Mouse (Mus musculus) cortical plate, adult 2 months (tissue): ENCODE results near the gene Wrap53. TPM values are rescaled to one million over a fixed set of nuclear protein-coding genes. Genes with fewer than 3 reads are reported as not detected.
A peak's percentile ranks its signal among the peaks of the same experiment; 100 is the strongest.

Source experiments
- H3K27ac ChIP-seq: fragments of 200-500 bp; 2 replicates; pipeline ENCODE4 v1.5.1; 2012; ENCODE audit warnings: low read length, control low read depth, inconsistent platforms; ENCODE audit not compliant: insufficient read depth
- H3K4me1 ChIP-seq: fragments of 200-500 bp; 2 replicates; pipeline ENCODE4 v1.6.1; 2011; ENCODE audit warnings: low read length; ENCODE audit not compliant: control insufficient read depth, insufficient read depth
- H3K4me3 ChIP-seq: fragments of 200-500 bp; 2 replicates; pipeline ENCODE4 v1.5.1; 2011; ENCODE audit warnings: mild to moderate bottlenecking, low read length, control low read depth; ENCODE audit not compliant: insufficient read depth
- CTCF ChIP-seq: fragments of 200-500 bp; IDR thresholded peaks from 2 replicates; pipeline ENCODE4 v1.5.1; 2011; ENCODE audit warnings: mild to moderate bottlenecking, control low read depth, low read length; ENCODE audit not compliant: insufficient read depth; ENCODE audit errors: extremely low read depth
- POLR2A ChIP-seq: fragments of 200-500 bp; IDR thresholded peaks from 2 replicates; pipeline ENCODE4 v1.6.1; 2011; ENCODE audit warnings: mild to moderate bottlenecking, low read length, control low read depth; ENCODE audit not compliant: insufficient read depth; ENCODE audit errors: extremely low read depth
- polyA plus RNA-seq: library from polyadenylated mRNA; depleted of rRNA; stranded (reverse); fragments of >200 nt; gene quantifications from 2 replicates; pipeline ENCODE4 v1.2.3, GENCODE M21; 2012

Wrap53 gene
- polyA plus RNA-seq, 1 experiment, result 14.3 TPM

DNA sequence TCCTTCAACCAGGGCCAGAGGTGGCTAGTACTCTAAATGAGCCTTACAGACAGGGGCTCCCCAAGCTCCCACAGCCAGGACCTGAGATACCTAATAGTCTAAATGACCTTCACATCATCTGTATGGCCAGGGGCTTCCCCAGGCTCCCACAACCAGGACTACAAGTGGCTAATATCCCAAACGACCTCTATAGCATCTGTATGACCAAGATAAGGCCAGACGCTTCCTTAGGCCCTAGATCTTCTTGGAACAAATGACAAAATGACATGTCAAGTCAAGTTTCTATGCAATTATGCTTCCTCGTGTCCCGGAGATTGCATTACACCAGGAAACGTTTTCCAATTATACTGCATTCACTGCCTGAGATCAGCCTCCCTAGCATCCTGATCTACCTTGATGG, 3.7 kb downstream of the Wrap53 start:
- TF ChIP-seq CTCF (no peak), POLR2A (no peak)
- H3K4me3 ChIP-seq, result no peak overlapping the region
- H3K27ac ChIP-seq, result no peak overlapping the region
- H3K4me1 ChIP-seq, result peaks cover 9% of the 10 kb centered on the region; the same call in 1 of the 2 replicates

DNA sequence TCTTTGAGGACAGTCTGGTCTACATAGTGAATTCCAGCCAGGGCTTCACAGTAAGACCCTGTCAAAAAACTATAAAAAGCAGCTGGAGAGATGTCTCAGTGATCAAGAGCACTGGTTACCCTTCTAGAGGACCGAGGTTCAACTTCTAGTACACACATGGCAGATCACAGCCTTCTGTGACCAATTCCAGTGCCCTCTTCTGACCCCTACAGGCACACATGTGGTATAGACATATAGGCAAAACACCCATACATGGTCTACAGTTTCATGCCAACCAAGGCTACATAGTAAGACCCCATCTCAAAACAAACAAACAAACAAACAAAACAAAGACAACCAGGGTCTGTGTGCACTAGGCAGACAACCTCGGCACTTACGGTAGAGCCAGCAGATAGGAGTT, 4.8 kb downstream of the Wrap53 start:
- no peak overlapping the region for H3K4me3 ChIP-seq
- peaks cover 9% of the 10 kb centered on the region; the same call in 1 of the 2 replicates for H3K4me1 ChIP-seq
- TF ChIP-seq CTCF (peak; percentile 37), POLR2A (no peak)
- H3K27ac ChIP-seq, result no peak overlapping the region

DNA sequence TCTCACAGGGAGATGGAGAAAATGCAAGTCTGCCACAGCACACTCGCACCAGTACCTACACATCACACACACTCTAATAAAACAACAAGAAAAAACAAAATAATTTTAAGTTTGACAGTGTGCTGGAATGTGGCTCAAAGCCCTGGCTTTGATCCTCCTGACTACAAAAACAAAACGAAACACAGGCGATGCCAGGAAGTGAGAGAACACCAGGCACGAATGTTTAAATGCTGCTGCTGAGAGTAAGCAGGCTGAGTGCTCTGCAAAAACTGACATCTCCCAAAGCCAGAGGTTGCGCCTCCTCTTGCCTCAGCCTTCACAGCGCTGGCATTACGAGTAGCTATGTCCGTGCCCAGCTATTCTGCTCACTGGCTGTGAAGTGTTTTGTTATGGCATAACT, 14.9 kb downstream of the Wrap53 start:
- no peak for TF ChIP-seq CTCF
- TF ChIP-seq POLR2A, result no peak
- Histone ChIP-seq H3K4me3 (no peak overlapping the region), H3K27ac (no peak overlapping the region), H3K4me1 (no peaks in the 10 kb centered on the region)

DNA sequence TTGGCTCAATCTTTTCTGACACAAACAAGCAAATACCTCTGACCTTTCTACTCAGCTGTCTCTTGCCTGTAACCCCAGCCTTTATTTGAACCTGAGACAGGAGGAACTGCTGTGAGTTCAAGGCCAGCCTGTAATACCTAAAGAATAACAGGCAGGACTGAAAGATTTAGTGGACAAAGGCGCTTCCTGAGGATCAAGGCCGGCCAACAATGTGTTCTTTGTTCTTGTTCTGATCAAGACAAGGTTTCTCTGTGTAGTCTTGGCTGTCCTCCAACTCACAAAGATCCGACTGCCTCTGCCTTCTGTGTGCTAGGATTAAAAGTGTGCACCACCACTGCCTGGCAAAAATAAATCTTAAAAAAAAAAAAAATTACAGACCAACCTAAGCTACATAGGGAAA, 15.7 kb downstream of the Wrap53 start:
- Histone ChIP-seq H3K4me1 (no peaks in the 10 kb centered on the region), H3K27ac (no peak overlapping the region), H3K4me3 (no peak overlapping the region)
- TF ChIP-seq CTCF (no peak), POLR2A (no peak)

DNA sequence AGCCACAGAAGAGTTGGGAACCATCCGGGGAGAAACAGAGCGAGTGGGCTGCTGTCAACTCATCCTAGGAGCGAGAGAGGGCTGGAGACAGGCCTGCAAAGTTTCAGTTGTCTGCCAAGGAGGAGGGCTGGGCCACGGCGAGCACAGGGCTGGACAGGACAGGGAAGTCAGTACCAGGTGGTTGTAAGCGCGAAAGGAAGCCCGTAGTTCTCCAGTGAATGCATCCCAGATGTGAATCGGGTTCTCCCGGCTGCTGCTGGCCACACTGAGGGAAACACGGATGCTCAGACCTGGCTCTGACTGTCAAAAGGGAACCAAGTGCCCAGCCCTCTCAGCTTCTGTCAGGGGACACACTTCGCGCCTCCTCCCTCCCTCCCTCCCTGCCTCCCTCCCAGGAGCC, 16.7 kb downstream of the Wrap53 start:
- Histone ChIP-seq H3K27ac (no peak overlapping the region), H3K4me3 (no peak overlapping the region), H3K4me1 (no peaks in the 10 kb centered on the region)
- TF ChIP-seq CTCF (no peak), POLR2A (no peak)

DNA sequence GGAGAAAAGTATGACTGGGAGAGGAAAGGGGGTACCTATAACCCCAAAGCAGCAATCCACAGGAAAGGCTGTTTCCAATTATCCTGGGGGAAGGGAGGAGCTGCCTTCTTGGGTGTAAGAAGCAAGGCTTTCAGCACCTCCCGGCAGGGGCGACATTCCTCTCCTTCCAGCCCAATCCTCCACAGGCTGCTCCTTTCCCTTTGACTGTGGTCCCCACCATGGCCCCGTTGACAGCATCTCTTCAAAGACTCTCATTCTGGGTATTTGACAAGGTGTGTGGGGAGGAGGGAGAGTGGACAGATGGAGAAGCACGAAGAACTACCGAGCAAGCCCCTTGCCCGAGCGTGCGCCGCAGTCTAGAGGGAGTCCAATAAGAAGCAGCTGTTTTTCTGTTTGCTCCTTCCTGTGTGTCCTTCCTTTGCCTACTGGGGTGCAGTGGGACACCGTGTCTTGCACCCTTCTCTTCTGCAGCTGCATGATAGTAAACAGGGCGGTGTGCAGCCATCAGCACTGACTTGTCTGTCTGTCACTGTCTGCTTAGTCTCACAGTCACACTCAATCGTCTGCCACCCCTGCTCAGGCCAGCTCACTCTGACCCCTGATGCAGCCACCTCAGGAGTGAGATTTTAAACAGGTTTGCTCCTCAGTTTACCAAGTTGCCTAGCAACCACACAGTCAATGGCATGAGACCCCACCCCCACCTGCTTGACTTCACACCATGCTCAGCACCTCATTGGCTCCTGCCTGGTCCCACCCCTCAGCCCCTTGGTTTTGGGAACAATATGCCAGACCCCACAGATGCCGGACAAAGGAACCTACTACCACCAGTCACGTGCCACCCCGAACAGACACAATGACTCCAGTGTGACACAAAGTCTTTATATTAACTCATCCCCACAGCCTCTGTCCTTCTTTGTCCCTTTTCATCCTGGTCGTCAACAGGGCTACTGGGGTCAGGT, 18.9 kb downstream of the Wrap53 start:
- no peaks in the 10 kb centered on the region for H3K4me1 ChIP-seq
- TF ChIP-seq POLR2A, result no peak
- TF ChIP-seq CTCF, result no peak
- peak overlapping the region; percentile 48; the same call in 1 of the 2 replicates for H3K4me3 ChIP-seq
- peak overlapping the region; percentile 69 for H3K27ac ChIP-seq

DNA sequence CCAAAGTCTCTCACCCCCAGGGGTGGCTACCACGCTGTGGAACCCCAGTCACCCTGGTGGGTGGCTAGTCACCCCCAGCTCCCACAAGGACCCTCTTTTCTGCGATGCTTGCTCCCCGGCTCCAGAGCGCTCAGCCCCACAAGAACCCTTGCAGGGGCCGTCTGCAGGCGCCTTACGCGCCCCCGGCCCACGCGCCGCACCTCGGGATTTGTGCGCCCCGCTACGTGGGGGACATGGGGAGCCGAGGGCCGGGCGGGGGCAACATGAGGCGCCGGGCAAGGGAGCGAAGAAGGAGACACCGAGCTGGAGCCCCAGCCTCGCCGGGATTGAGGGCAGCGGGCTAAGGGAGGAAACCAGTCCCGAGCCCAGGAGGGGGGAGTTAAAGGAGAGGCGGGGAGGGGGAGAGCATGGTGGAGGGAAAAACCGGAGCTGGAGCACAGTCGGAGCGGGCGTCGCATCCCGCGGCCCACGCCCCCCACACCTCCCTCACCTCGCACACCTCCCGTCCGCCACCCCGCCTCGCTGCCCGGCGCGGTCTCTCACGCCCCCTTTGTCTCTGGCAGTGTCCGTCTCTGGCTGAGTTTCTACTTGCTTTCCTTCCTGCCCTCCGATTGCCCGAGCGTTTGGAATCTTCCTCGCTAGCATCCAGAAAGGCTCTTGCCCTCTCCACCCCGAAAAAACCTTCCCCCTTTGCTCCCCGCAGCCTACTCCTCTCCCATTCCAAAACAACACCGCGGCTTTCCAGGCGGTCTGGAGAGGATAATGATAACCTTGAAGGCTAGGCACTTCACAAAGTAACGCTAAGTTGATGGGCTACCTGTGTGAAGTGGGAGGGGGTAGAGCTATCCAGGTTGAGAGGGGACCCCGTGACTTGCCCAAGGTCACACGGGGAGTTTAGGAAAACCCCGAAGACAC, 19.9 kb downstream of the Wrap53 start, which contains the start of gene Efnb3:
TSS of gene Efnb3 (minus strand) at position 355 of the 915 bp plus-strand sequence.
- peak within 1 kb of the TSS; percentile 48 for H3K4me3 ChIP-seq
- peak within 1 kb of the TSS; percentile 90 for H3K27ac ChIP-seq
- TF ChIP-seq CTCF (no peak), POLR2A (peak; percentile 60; the same call in 1 of the 2 replicates)
- H3K4me1 ChIP-seq, result no peaks in the 10 kb centered on the region

DNA sequence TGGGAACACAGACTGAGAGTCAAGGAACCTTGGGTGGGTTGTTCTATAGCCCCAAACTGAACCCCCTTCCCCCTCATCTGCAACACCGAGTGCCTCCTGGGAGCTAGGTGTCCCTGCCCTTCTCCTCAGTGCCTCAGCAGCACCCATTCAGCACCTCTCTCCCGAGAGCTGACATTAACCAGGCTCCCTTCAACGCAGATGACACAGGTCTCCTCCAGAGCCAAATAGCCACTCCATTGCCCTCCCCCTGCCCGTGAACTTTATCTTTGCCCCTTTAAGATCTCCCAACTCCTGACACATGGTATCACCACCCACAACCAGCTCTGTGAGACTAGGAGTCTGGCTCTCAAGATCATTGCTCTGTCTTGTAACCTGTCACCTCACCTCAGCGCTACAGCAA, 20.9 kb downstream of the Wrap53 start:
- Histone ChIP-seq H3K4me3 (peak overlapping the region; percentile 48), H3K27ac (peak overlapping the region; percentile 90; the same call in 1 of the 2 replicates), H3K4me1 (no peaks in the 10 kb centered on the region)
- TF ChIP-seq POLR2A (no peak), CTCF (no peak)

DNA sequence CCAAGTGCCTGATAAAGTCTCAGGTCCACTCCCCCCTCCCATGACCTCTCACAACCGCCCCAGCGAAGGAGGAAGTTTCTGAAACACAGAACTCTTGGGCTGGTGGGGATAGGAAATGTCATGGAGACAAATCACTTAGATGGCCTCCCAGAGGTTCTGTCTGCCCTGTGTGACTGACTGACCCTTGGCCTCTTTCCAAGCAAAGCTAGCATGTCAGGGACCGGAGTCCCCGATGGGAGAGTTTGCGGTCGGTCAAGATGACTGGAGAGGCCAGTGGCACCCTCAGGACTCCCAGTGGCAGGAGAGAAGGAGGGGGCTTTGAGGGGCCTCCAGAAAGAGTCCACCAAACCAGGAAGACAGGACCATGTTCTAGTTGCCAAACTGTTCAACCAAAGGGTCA, 21.3 kb downstream of the Wrap53 start:
- TF ChIP-seq CTCF, result no peak
- TF ChIP-seq POLR2A, result no peak
- Histone ChIP-seq H3K4me3 (peak overlapping the region; percentile 48), H3K4me1 (no peaks in the 10 kb centered on the region), H3K27ac (no peak overlapping the region)
